Mouse (Mus musculus) T-helper 1 cell (primary cell): ENCODE data around the gene Epb41l3.

Experiments used
- in situ Hi-C: fragments of 300-600 bp; cut with MboI, MseI; formaldehyde crosslinking; loops from one replicate; pipeline ENCODE4 v1.15.1; 2025; ENCODE audit warnings: high pct_unique_total_duplicates

Gene Epb41l3

GRCm38 (mm10) chr17:69181560-69182316 lies 106.3 kb downstream of the Epb41l3 start:
- in situ Hi-C loops, result no loop called here

DNA sequence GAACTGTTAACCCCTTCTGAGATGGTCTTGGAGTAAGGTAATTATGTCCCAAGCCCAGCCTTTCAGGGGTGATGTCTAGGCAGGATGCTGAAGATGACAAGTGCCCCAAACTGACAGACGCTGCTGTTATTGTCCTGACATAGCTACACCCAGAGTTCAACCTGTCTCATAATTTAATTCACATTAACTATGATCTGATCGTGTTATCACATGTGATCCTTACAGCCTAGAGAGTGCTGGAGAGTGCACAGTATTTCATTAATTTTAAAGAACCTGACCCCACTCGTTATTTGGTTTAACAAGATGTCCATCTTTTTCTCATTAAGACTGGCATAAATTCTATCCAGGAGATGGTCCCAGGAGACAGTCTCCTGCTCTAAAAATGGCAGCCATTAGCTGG lies 112.3 kb downstream of the Epb41l3 start:
- in situ Hi-C loops, result no loop called here

- in situ Hi-C loops, result no loop called here
Measured at GRCm38 (mm10) chr17:69192863-69193493, 117.5 kb downstream of the Epb41l3 start.

- in situ Hi-C loops, result no loop called here
Measured at GRCm38 (mm10) chr17:69194599-69194998, 119.1 kb downstream of the Epb41l3 start.

DNA sequence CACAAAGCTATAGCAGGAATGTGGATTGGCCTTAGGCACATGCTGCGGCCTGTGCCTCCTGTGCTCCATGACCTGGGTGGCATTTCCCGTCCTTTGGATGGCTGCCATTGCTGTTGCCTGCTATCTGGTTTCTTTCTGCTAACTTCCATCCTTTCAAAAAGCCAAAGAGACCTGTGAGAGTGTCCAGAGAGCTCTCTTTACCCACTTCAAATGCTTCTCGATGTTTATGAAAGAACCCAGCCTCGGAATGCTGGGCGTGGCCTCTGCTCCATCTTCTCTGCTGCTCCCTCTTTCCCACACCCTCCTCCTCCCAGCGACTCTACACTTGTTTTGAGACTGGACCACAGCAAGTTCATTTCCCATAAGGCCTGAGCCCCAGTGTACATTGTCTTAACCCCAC lies 120.3 kb downstream of the Epb41l3 start:
- in situ Hi-C loops, result no loop called here

DNA sequence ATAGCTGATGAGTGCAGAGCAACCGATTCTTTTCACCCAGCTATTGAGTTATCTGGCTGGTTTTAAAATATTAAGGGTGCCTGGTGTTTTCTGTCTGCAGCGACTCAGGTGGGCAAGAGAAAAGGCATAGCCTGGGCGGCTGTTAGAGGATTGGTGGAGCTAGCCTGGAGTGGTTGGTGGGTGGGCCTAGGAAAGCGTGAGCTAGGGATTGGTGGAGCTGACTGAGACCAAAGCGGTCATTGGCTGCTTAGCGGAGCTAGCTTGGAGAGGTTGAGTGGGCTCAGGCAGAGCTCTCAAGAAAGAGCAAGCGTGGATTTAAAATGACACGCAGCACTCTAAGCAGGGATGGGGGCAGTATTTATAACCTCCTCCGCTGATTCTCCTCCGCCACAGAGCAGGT lies 121.2 kb downstream of the Epb41l3 start:
- in situ Hi-C loops, result no loop called here

GRCm38 (mm10) chr17:69198805-69199204 lies 123.3 kb downstream of the Epb41l3 start:
- in situ Hi-C loops, result no loop called here

DNA sequence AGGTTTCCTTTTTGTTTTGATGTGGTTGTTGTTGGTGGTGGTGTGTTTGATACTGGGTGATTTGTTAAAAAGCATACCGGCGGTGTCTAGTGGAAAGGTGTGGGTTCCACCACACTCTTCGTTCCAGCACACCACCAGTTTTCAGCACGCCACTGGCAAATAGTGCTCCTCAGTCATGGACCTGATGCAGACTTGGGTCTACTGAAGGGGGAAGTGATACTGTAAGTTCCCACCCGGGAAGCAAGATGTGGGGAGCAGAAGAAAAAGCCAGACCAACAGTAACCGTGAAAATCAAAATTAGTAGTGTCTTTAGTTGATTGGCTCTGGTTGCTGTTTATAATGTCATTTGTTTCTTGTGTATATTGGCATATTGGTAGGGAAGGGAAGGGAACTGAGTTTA lies 124.3 kb downstream of the Epb41l3 start:
- in situ Hi-C loops, result no loop called here

DNA sequence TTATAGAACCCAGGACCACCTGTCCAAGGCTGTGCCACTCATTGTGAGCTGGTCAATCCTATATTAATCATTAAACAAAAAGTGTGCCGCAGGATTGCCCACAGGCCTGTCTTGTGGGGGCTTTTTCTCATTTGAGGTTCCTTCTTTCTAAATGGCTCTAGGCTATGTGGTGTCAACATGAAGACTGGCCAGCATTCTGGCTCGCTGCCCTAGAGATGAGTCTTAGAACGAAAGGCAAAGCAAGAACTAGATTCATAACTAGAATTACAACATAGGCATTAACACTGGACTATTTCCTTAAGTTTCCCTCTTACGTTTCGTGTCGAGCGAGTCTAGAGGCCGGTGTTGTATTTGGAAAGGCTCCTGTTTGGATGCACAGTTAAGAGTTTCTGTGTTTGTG lies 125.5 kb downstream of the Epb41l3 start:
- in situ Hi-C loops, result no loop called here

- in situ Hi-C loops, result no loop called here
Measured at GRCm38 (mm10) chr17:69205282-69205999, 130.0 kb downstream of the Epb41l3 start.

DNA sequence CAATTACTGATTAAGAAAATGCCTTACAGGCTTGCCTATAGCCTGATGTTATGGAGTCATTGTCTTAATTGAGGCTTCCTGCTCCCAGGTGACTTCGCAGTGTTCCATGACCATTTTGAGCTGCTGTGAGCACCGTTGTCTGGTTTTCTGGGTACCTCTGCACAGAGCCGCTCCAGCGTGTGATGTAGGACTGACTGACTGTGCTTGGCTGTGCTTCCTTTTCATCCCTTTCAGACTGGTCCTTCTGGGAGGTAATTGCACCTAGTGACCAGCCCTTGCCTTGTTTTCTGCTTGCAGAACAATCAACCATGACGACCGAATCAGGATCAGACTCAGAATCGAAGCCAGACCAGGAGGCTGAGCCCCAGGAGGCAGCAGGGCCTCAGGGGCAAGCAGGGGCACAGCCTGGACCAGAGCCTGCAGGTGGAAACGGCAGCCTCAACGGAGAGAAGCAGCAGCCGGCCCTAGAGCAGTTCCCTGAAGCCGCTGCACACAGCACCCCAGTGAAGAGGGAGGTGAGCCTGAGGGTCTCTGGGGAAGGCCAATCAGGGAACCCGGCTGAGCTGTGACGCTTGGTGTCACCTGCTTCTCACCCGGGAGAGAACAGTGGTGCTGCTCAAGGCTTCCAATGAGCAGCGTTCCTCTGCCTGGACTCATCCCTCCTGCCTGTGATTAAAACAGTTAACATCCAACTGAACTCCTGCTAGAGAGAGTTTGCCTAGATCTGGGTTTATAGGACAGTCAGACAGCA lies 132.3 kb downstream of the Epb41l3 start:
- in situ Hi-C loops, result no loop called here

- in situ Hi-C loops, result no loop called here
Measured at GRCm38 (mm10) chr17:69211065-69211464, 135.6 kb downstream of the Epb41l3 start.

GRCm38 (mm10) chr17:69216120-69216519 lies 140.6 kb downstream of the Epb41l3 start:
- in situ Hi-C loops, result no loop called here

GRCm38 (mm10) chr17:69220849-69221248 lies 145.4 kb downstream of the Epb41l3 start:
- in situ Hi-C loops, result no loop called here

DNA sequence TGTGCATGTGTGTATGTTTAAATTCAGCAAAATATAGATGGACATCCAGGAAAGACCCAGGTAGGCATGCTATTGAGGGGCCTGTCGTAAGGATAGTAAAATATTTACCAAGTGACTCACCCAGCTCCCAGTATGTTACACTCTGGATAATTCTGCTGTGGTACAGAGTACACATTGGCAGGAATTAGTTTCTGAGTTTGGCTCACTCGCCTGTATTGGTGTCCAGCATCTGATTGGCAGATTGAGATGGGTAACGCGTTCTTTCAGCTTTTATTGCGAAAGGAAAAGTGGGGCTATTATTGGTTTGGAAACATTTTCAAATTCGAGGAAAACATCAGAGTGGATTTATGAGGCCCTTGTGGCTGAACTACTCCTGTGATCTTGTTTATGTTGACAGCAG lies 145.9 kb downstream of the Epb41l3 start:
- in situ Hi-C loops, result no loop called here

DNA sequence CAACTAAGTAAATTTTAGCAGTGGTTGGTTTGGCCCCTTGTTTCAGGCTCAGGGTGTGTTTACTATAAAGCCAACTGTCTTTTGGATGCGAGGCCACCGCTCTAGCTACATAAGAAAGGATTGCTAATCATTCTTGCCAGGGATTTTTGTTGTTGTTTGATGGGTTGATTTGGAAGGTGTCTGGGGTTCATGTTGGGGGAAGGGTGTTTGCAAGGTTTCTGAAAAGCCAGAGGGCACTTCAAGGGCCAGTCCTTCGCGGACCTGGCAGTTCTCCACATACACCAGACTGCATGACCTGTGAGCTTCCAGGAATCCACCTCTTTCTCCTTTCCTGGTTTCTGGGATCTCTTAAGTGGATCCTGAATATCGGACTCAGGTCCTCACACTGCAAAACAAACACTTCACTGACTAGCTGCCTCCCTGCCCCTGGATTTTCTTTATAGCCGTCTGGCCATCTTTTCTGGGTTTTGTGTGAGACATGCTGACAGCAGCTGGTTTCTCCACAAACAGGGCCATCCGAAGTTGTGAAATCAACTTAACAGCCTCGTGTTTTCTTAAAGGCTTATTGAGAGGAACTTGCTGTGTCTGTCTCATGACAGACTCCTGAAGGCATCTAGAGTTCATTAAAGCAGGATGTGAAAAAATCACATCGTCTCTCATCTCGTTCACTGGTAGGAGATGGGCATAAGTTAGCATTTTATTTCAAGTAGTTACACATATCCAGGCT lies 146.6 kb downstream of the Epb41l3 start:
- in situ Hi-C loops, result no loop called here

- in situ Hi-C loops, result loop anchor here (5.0 kb wide), 1 partner anchor 121 kb away; no protein-coding TSS in a partner anchor
Measured at GRCm38 (mm10) chr17:69225996-69226395, 150.5 kb downstream of the Epb41l3 start.

- in situ Hi-C loops, result loop anchor here (5.0 kb wide), 1 partner anchor 120 kb away; no protein-coding TSS in a partner anchor
Measured at GRCm38 (mm10) chr17:69227426-69228014, 152.0 kb downstream of the Epb41l3 start.

GRCm38 (mm10) chr17:69229451-69229850 lies 154.0 kb downstream of the Epb41l3 start:
- in situ Hi-C loops, result loop anchor here (5.0 kb wide), 1 partner anchor 118 kb away; no protein-coding TSS in a partner anchor

DNA sequence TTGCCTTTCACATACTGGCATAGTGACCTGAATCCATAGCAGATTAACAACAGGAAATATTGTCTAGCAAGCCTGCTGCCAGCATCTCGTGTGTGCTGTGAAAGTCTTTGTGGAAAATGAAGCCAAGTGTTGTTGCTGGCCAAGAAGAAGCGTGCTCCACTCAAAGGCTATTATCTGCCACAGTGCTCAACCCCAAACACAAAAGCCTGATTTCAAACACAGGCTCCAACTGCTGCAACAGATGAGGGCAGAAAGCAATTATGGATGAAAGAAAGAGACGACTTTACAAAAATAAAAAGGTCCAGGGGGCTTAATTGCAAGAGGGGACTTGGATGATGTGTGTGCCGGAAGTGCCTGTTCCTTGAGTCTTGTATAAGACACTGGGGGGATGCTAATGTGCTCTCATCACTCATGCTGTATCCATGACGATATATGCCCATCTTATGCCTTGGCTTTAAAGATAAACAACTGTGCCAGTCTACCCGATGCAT lies 154.7 kb downstream of the Epb41l3 start:
- in situ Hi-C loops, result no loop called here
